Mouse (Mus musculus): ENCODE measurements at regions not wholly inside any gene's neighbourhood (a gene's known extent, or its start where the extent isn't known, plus 50 kb on each side); places are given as distances from the start of the nearest gene placed in this dataset.

DNA sequence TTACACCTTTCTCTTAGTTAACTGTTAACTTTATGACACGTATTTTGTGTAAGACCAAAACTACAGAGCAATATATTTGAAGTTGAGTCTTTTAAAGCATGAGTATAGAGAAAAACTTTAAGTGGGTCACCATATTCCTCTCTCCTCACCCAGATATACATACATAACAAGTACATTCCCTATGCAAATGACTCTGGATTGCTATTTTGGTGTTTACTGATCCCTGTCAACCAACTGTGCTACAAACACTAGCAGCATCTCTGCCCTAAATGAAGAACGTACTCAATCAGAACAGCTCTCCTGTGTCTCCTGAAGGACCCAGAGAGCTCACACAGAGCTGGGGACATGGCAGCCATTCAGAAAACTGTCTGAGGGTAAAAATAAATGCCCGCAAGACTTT lies 363.4 kb upstream of the Rack1 start:
- DNase-seq (ENCODE audit: low spot score in 2 of 2), result no peak

DNA sequence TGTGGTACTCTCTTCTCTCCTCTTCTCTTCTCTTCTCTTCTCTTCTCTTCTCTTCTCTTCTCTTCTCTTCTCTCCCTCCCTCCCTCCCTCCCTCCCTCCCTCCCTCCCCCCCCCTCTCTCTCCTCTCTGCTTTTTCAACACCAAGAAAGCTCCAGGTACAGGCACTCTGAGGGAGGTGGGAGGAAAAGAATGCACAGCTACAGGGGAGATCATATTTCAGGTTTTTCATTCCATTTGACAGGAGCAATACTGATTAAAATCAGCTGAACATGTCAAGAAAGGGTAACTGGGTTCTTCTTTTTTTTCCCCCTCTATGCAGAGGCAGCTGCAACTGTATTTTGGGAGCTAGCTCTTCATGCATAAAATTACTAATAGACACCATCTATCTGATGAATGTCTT lies 368.8 kb upstream of the Rack1 start:
- no peak for DNase-seq (ENCODE audit: low spot score in 2 of 2)

DNA sequence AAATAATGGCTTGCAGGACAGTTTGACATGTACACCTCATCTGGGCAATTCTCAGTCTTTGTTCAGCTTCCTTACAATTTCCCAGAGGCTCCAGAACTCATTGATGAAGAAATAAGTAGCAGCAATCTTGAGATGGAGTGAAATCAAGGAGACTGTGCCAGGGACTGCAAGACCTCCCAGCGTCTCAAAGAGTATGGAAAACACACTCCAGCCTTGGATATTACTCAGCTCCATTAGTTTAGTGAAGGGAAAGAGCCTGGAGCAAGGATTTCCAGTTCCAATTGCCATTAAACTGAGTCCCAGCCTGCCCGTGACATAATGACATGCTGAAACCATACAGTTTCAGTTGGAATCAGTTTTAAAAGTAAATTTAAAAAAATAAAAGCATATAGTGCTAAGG lies 372.7 kb upstream of the Rack1 start:
- no peak for DNase-seq (ENCODE audit: low spot score in 2 of 2)

DNA sequence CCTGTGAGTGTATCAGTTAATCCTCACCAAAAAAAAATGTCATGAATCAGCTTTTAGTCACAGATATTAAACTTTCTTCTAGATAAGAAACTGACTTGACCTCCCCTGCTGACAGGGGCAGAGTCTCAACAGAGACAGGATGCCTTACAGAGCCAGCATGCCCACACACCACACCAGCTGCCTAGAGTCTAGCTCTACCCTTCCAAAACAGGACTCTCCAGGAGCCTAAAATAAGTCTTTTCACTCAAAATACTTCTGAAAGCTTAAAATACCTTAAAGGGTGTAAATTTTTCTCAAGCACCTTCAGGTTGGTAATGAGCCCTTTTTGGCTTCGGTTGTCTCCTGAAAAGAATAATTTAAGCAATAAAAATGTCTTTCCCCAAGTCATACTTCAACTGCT lies 373.7 kb upstream of the Rack1 start:
- DNase-seq (ENCODE audit: low spot score in 2 of 2), result peak in 1 of 2 experiments; percentile 6

DNA sequence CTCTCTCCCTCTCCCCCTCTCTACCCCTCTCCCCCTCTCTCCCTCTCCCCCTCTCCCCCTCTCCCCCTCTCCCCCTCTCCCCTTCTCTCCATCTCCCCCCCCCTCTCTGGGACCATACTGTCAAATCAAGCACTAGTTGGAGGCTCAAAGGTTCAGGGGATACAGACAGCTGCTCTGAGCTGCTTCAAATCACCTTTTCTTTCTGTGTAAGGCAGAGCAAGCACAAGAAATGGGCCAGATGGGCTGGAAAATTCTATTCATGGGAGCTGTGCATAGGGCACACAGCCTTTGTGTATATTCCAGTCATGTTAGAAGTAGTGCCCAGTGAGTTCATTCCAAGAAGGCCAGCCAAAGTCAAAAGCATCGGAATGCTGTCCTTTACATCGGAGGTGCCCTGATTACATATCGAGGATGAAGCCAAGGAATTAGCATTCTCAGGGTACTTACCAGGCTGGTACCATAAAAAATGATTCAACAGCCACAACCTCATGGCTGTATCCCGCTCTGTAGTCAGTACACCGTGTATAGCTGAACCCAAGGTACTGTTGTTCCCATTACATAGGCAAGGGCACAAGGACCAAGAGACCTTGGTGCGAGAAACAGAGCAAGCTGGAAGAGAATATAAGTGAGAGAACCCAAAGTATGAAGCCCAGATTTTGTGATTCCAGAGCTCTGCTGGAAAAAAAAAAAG lies 381.9 kb upstream of the Rack1 start:
- no peak for DNase-seq (ENCODE audit: low spot score in 2 of 2)

DNA sequence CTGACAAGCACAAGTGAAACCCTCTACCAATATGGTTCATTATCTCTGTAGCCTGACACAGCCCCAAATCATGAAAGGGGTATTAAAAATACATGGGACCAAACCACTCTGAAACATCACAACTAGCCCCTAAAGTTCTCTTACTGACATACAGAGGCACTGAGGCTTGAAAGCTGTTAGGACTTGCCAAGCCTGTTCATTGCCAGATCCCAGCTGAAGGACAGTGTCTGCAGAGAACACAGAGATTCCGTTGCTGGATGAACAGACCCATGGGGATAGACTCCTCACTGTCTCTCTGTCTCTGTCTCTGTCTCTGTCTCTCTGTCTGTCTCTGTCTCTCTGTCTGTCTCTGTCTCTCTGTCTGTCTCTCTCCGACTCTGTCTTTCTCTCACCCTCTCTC lies 382.5 kb upstream of the Rack1 start:
- no peak for DNase-seq (ENCODE audit: low spot score in 2 of 2)

DNA sequence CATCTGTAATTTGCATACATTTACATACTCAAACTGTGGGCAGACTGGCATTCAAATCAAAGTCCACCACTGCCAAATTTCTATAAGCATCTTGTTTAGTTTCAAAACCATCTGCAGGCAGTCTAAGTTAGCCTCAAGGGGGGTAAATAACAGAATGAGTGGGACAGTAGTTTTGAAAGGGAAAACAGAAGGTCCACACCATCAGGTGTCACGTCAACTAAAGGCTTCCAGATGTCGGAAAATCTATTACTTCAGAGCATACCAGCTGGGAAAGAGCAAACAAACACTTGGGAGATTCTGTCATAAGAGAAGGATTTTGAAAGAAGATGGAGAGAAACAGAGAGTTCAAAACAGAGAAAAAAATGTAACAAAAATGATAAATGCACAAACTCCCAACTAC lies 402.1 kb upstream of the Rack1 start:
- no peak for DNase-seq (ENCODE audit: low spot score in 2 of 2)

DNA sequence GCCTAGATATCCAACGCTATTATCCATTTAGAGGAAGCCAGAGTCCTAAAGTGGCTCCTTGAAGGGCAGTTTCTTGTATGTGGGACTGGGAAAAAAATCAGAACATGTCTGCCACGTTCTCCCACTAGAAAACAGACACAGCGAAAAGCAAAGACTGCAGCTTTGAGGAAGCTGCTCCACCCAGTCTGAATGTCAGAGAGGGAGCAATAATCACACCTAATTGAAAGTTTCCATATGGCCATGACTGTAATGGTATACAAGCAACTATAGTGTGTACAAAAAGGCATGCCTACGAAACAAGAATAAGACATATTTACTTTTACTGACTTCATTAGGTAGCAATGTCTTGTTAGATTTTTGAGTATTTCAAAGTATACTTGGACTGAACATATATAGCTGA lies 392.7 kb upstream of the Sgcd start:
- DNase-seq (ENCODE audit: low spot score in 2 of 2), result no peak

DNA sequence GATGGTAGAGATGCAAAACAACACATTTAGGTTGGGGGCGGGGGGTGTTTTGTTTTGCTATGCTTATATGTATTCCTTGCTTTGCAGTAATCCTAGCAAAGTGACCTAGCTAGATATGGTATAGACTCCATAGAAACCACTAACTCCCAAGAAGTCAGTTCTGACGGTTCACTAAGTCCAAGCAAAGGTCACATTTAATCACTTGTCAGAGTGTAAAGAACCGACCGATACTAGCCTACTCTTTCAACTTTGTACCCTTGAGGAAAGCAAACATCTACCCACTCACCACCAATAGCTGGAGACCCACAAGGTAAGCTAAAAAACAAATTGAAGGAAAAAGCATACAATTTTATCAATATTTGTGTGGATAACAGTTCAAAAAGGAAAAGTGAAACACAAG lies 389.3 kb upstream of the Sgcd start:
- DNase-seq (ENCODE audit: low spot score in 2 of 2), result no peak

DNA sequence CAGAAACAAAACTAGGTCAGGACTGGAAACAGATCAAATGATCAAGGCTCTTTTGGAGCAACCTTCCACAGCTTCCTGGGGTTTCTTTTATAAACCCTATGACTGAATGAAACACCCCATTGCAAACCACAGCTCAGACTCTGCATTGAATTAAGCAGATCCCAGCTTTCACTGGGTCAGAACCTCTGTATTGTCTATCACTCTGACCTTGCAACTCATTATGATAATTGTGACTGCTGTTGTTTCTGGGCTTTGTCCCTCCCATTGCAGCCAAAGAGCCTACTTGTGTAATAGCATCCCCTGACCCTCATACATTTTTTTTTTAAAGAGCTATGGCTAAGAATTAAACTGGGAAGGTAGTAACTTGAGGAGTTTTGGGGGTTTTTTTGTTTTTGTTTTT lies 388.5 kb upstream of the Sgcd start:
- no peak for DNase-seq (ENCODE audit: low spot score in 2 of 2)

DNA sequence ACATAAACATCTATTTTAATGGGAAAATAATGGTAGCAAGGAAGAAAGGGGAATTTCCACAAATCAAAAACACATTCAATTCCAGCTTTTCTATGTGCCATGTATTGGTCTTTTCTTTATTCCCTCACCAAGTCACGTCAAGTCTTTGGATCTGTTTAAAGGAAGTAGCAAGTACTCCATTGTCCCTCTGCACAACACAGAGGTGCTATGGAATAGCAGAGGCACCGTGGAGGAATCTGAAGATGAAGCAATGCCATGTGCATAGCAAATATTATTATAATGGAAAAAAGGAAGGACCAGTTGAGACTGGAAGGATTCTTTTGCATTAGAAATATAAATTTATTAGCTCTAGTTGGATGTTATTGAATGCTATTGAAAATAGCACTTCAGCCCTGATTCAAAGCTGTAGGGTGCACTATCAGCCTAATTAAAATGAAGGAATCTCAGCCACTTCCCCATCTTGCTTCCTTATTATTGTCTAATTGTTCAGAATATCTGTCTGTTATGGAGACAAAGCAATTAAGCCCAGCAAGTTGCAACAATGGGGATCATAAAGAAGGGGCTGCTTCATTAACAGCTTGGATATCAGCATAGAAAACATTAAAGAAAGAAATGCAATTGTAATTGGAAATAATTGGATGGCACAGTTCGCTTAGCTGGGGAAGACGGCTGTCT lies 362.7 kb upstream of the Sgcd start:
- DNase-seq (ENCODE audit: low spot score in 2 of 2), result no peak

DNA sequence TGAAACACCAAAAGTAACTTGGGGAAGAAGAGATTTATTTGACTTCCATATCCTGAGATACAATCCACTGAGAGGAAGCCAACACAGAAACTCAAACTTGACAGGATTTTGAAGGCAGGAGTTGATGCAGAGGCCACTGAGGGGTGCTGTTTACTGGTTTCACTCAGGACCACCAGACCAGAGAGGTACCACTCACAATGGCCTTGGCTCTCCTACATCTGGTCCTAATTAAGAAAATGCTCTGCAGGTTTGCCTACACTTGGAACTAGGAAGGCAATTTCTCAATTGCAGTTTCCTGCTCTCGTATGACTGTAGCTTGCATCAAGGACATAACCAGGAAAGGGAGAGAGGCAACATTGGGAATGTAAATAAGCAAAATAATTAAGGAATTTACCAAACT lies 325.7 kb upstream of the Sgcd start:
- no peak for DNase-seq (ENCODE audit: low spot score in 2 of 2)

DNA sequence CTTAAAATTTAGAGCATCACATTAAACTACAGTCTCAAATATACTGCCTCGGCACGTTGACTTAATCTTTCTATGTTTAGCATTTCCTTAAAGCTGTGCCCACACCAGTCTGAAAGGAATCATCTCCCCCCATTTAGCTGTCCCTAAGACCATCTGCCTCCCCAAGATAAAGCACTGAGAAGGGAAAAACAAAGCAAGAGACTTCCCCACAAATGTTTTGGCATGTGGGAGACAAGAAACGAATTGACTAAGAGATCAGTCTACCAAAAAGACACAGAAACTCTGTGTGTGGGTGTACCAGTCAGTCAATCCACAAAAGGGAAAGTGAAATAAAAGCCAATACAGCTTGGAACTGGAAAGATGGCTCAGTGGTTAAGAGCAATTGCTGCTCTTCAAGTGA lies 306.6 kb upstream of the Sgcd start:
- DNase-seq (ENCODE audit: low spot score in 2 of 2), result peak in 1 of 2 experiments; percentile 1

DNA sequence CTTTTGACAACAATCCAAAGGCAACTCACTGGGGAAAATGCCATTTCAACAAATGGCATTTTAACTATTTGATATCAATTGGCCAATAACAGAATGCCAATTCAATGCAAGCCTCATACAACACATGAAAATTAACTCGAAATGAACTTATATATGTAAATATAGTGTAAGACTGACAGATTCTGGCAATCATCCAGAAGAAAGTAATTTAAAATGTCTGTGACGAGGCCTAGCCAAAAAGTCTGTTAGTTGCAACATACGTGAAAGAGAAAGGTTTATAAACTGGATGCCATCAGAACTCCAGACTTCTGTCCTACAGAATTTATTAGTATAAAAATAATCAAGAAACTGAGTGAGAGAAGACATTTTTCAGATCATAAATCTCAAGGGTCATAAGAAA lies 273.7 kb upstream of the Sgcd start:
- DNase-seq (ENCODE audit: low spot score in 2 of 2), result no peak

DNA sequence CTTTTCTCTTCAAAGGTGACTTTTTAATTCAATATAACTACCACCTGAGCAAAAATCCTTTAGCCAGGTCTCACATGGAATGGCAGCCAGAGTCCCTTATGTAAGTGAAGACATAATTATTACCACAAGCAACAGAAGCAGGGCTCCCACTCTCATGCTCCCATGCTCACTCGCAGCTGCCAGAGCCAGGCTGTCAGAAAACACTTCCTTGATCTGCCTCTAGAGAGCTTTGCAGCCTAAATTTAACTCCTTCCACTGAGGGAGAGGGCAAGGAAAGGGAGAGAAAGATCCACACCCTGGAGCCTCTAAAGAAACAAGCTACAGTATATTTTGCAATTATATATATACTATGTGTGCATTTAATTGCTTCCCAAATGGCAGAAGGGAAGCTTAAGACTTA lies 272.3 kb upstream of the Sgcd start:
- DNase-seq (ENCODE audit: low spot score in 2 of 2), result no peak

DNA sequence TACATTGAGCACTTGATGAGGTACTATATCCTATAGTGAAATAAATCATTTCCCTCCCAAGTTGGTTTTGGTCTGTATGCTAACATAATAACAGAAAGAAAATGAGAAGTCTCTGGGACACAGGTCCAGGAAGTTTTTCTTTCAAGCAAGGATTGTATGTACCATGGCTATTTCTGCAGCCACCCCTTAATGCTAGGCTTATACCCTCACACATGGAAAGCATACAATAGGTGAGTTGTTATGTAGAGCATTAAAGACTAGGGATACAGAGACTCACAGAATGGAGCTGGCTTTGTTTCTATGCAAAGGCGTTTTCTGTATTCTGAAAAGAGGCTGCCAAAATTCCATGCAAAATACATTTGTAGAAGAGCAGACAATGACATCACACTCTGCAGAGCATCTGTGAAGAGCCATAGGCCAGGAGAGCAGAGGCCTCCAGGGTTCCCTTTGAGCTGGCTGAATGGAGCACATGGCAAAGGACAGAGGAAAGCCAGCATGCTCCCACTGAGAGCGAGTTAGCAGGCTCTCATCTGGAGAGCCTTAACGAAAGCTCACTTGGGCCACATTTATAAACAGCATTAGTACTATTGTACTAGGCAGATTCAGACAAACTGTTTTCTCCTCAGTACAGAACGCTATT lies 262.0 kb upstream of the Sgcd start:
- DNase-seq (ENCODE audit: low spot score in 2 of 2), result no peak

DNA sequence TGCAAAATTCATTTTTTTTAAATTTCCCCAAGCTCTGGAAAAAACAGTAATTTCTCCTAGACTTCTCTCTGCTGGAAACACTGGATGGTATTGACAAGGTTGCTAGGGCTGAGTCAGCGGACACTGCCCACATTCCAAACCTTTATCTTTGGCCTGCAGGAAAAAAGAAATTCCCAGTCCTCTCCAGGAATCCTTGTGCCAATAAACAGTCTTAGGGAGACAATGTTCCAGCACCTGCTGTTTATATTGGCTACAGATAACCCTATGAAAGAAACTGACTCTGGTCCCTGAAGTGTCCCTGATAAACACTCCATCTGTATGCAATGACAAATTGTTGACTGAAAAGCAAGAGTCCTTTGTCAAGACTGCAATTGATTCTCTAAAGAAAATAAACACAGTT lies 260.5 kb upstream of the Sgcd start:
- DNase-seq (ENCODE audit: low spot score in 2 of 2), result no peak

DNA sequence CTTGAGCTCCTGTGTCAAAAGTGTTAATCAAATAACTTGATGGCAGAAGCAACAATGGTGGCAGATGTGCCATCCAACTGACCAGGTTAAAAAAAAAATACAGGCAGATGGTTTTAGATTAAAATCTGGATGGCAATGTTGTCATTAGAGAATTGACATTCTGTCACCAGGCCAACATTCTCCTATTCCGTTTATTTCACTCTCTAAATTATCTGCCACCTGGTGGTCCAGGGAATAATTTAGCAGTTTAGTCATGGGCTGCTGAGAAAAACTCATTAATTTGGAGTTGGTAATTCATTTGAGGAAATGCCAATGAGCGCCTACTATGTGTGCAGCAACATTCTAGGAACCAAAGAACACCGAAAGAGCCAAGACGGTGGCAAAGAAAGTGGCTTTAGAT lies 232.4 kb upstream of the Sgcd start:
- no peak for DNase-seq (ENCODE audit: low spot score in 2 of 2)

DNA sequence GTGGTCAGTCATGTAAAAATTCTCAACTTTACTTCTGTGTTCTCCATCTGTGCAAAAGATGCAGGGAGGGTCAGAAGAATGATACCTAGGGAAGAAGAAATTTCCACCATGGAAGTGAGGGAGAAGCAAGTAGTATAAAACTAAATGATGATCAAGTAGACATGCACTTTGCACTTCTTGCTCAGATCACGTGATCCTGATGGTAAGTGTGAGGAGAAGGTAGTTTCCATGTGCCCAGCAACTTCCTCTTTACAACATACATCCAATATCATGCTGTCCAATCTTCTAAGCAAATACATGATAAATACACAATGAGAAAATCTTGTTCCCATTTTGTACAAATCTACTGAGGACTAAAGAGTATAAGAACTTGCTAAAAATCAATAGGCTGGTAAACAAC lies 230.4 kb upstream of the Sgcd start:
- no peak for DNase-seq (ENCODE audit: low spot score in 2 of 2)

DNA sequence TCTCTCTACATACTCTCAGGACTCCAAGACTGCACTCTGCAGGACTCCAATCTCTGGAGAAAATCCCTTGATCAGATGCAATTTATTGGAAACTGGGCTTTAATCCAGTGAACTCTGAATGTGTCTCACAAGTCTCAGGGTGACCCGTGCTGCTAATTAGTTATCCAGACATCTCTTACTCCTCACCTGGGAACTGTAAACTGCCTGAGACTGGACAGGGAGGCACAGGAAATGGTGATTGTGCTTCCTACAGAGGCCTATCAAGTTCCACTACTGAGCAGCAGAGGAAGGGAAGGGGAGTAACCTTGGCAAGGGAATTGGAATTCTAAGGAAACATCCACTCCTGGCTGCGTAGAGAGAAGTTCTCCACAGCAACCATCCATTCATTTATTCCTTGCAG lies 228.0 kb upstream of the Sgcd start:
- DNase-seq (ENCODE audit: low spot score in 2 of 2), result no peak

DNA sequence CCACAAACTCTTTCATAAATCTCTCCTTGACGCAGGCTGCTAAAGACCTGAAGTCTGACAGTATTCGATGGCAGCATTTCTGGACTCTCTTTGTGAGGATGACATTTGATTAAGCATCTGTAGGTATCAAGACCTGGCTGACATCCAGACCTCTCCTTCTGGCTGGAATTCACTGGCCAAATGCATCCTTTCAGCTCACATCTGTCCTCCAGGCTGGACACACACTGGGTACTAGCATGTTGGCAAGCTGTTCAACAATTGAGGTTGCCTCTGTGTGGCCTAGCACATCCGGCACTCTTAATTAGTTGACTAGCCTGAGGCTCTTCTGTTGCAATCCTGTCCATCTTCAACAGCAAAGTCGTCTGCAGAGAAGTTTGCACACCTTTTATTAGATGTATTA lies 197.8 kb upstream of the Sgcd start:
- no peak for DNase-seq (ENCODE audit: low spot score in 2 of 2)

DNA sequence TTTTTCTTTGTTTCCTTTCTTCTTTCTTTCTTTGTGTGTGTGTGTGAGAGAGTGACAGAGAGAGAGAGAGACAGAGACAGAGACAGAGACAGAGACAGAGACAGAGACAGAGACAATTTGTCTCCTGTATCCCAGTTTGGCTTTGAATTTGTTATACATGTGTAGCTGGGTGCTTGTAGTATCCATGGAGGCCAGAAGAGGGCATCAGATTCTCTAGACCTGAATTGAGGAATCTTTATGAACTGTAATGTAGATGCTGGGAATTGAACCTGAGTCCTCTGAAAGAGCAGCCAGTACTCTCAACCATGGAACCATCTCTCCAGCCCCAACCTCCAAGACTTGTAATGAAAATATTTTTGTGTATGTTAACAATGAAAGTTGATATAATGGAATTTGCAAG lies 190.2 kb upstream of the Sgcd start:
- DNase-seq (ENCODE audit: low spot score in 2 of 2), result no peak

DNA sequence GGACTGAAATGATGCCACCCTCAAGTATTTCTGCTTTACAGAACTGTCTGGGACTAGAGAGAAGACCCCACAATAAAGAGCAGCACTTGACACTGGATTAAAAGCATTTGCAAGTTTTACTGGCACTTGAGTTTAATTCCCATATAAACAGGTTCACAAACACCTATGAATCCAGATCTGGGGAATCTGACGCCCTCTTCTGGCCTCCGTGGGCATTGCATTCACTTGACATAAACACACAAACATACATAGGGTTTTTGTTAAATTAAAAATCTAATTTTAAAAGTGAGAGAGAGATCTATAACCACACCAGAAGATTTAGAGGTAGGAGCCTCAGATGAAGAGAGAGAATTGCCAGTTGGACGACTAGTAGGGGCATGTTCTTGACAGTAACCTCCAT lies 189.4 kb upstream of the Sgcd start:
- DNase-seq (ENCODE audit: low spot score in 2 of 2), result no peak

Data from right cerebral cortex, postnatal 36 days (tissue).